Mouse (Mus musculus) spleen, adult 2 months (tissue): Measurements from ENCODE around the gene Matk. TPM values are rescaled to one million over a fixed set of nuclear protein-coding genes. Genes with fewer than 3 reads are reported as not detected.

ENCODE experiments used
- DNase-seq, 2 experiments: peaks; one replicate each; pipeline versions ENCODE4 v3.0.0 to v3.0.0-alpha.2; 2012 to 2021; ENCODE audit warnings: low spot score in 2 of 2, low read depth in 1 of 2
- H3K27ac ChIP-seq: fragments of 200-500 bp; 2 replicates; pipeline ENCODE4 v1.5.1; 2012; ENCODE audit warnings: low read length, inconsistent platforms; ENCODE audit not compliant: insufficient read depth
- H3K27me3 ChIP-seq: fragments of 200-500 bp; 2 replicates; pipeline ENCODE4 v1.6.1; 2012; ENCODE audit warnings: mild to moderate bottlenecking, moderate library complexity, low read length, inconsistent platforms; ENCODE audit not compliant: control insufficient read depth, insufficient read depth
- H3K36me3 ChIP-seq: fragments of 200-500 bp; 2 replicates; pipeline ENCODE4 v1.6.1; 2012; ENCODE audit warnings: mild to moderate bottlenecking, low read length, inconsistent platforms; ENCODE audit not compliant: control insufficient read depth, insufficient read depth
- H3K4me1 ChIP-seq: fragments of 200-500 bp; 2 replicates; pipeline ENCODE4 v1.6.1; 2011; ENCODE audit warnings: inconsistent platforms; ENCODE audit not compliant: control insufficient read depth, insufficient read depth, insufficient read length
- H3K4me3 ChIP-seq: fragments of 200-500 bp; 2 replicates; pipeline ENCODE4 v1.5.1; 2011; ENCODE audit warnings: mild to moderate bottlenecking, inconsistent platforms; ENCODE audit not compliant: insufficient read depth, insufficient read length; ENCODE audit errors: extremely low read depth
- CTCF ChIP-seq: fragments of 200-500 bp; IDR thresholded peaks from 2 replicates; pipeline ENCODE4 v1.5.1; 2011; ENCODE audit warnings: mild to moderate bottlenecking, inconsistent platforms; ENCODE audit not compliant: insufficient read depth, insufficient read length, insufficient replicate concordance; ENCODE audit errors: extremely low read depth
- POLR2A ChIP-seq: fragments of 200-500 bp; IDR thresholded peaks from 2 replicates; pipeline ENCODE4 v1.6.1; 2011; ENCODE audit warnings: low read depth, low read length, inconsistent platforms
- WGBS: fragments of 180-500 bp; shearing (Covaris S2); methylation state at CpG from one replicate; pipeline ENCODE4 v1.1.7; 2018; 5-methylcytosine and 5-hydroxymethylcytosine counted together
- polyA plus RNA-seq: library from polyadenylated mRNA; depleted of rRNA; stranded (reverse); fragments of >200 nt; gene quantifications from 2 replicates; pipeline ENCODE4 v1.2.3, GENCODE M21; 2012; rRNA removed

Matk gene
- polyA plus RNA-seq, 1 experiment, result 22.5 TPM

- no peaks in the 10 kb centered on the region for H3K27me3 ChIP-seq
- TF ChIP-seq CTCF (no peak), POLR2A (no peak)
- WGBS, result 96% methylated on average over 21 of the region's 21 CpGs
- peaks cover 27% of the 10 kb centered on the region for H3K4me1 ChIP-seq
- peaks cover 46% of the 10 kb centered on the region for H3K36me3 ChIP-seq
- no peak for DNase-seq
- no peak overlapping the region for H3K27ac ChIP-seq
- H3K4me3 ChIP-seq, result no peak overlapping the region
Observed at GRCm38 (mm10) chr10:81306837-81307682, 54.3 kb downstream of the Matk start.

- peaks cover 62% of the 10 kb centered on the region for H3K36me3 ChIP-seq
- 61% methylated on average over 5 of the region's 5 CpGs for WGBS
Observed at GRCm38 (mm10) chr10:81309571-81309970, 56.8 kb downstream of the Matk start.

More at GRCm38 (mm10) chr10:81309571-81309970, 56.8 kb downstream of the Matk start:
- TF ChIP-seq POLR2A (no peak), CTCF (no peak)
- H3K27ac ChIP-seq, result no peak overlapping the region
- H3K4me1 ChIP-seq, result peaks cover 3% of the 10 kb centered on the region; the same call in 1 of the 2 replicates
- H3K4me3 ChIP-seq, result no peak overlapping the region
- DNase-seq, result no peak
- no peaks in the 10 kb centered on the region for H3K27me3 ChIP-seq

Other genes starting within 250 kb of the Matk start
- 0.75 and 0.91 TPM in 2 replicates for gene Gng7, start 238.0 kb upstream of the Matk start, polyA plus RNA-seq
- 0.04 TPM in 1 of 2 replicates, not detected in the other for gene Diras1, start 227.3 kb upstream of the Matk start, polyA plus RNA-seq
- 22.3 and 26.0 TPM in 2 replicates for gene Slc39a3, start 215.5 kb upstream of the Matk start, polyA plus RNA-seq
- gene Sgta, start 192.8 kb upstream of the Matk start, polyA plus RNA-seq, result 88.8 and 114 TPM in 2 replicates
- gene Thop1, start 182.9 kb upstream of the Matk start, polyA plus RNA-seq, result 17.9 and 27.2 TPM in 2 replicates
- 0.27 and 0.32 TPM in 2 replicates for gene Creb3l3, start 154.1 kb upstream of the Matk start, polyA plus RNA-seq
- 135 and 201 TPM in 2 replicates for gene Map2k2, start 147.0 kb upstream of the Matk start, polyA plus RNA-seq
- 64.6 and 95.2 TPM in 2 replicates for gene Zbtb7a, start 117.7 kb upstream of the Matk start, polyA plus RNA-seq
- gene Pias4, start 85.0 kb upstream of the Matk start, polyA plus RNA-seq, result 36.1 and 45.8 TPM in 2 replicates
- 1,457 and 1,736 TPM in 2 replicates for gene Eef2, start 76.3 kb upstream of the Matk start, polyA plus RNA-seq
- gene Dapk3, start 69.9 kb upstream of the Matk start, polyA plus RNA-seq, result 58.0 and 84.5 TPM in 2 replicates
- gene 4930442H23Rik, start 69.1 kb upstream of the Matk start, polyA plus RNA-seq, result not detected in 2 replicates
- not detected in 2 replicates for gene Nmrk2, start 50.9 kb upstream of the Matk start, polyA plus RNA-seq
- 0.92 and 0.95 TPM in 2 replicates for gene Atcay, start 22.1 kb upstream of the Matk start, polyA plus RNA-seq
- gene Zfr2, start 19.8 kb upstream of the Matk start, polyA plus RNA-seq, result 5.5 and 6.1 TPM in 2 replicates
- gene Mrpl54, start 14.0 kb downstream of the Matk start, polyA plus RNA-seq, result 63.6 and 86.9 TPM in 2 replicates
- 63.0 and 77.1 TPM in 2 replicates for gene Apba3, start 14.0 kb downstream of the Matk start, polyA plus RNA-seq
- 8.1 and 10.6 TPM in 2 replicates for gene Tjp3, start 38.6 kb downstream of the Matk start, polyA plus RNA-seq
- 93.2 and 111 TPM in 2 replicates for gene Pip5k1c, start 40.0 kb downstream of the Matk start, polyA plus RNA-seq
- 38.6 and 44.8 TPM in 2 replicates for gene Cactin, start 68.2 kb downstream of the Matk start, polyA plus RNA-seq
- gene Tbxa2r, start 75.8 kb downstream of the Matk start, polyA plus RNA-seq, result 68.1 and 92.5 TPM in 2 replicates
- gene Gipc3, start 90.3 kb downstream of the Matk start, polyA plus RNA-seq, result 1.3 and 1.7 TPM in 2 replicates
- 74.8 and 92.9 TPM in 2 replicates for gene Hmg20b, start 97.5 kb downstream of the Matk start, polyA plus RNA-seq
- gene Mfsd12, start 104.6 kb downstream of the Matk start, polyA plus RNA-seq, result 20.2 and 32.6 TPM in 2 replicates
- gene 4930404N11Rik, start 112.9 kb downstream of the Matk start, polyA plus RNA-seq, result 7.8 and 11.7 TPM in 2 replicates
- 127 and 128 TPM in 2 replicates for gene Fzr1, start 125.6 kb downstream of the Matk start, polyA plus RNA-seq
- gene Dohh, start 131.5 kb downstream of the Matk start, polyA plus RNA-seq, result 47.9 and 71.7 TPM in 2 replicates
- 2.3 and 2.9 TPM in 2 replicates for gene Gm48551, start 131.5 kb downstream of the Matk start, polyA plus RNA-seq
- 2.9 and 6.4 TPM in 2 replicates for gene Gm48552, start 136.1 kb downstream of the Matk start, polyA plus RNA-seq
- gene Smim24, start 140.1 kb downstream of the Matk start, polyA plus RNA-seq, result 18.3 and 22.9 TPM in 2 replicates
- gene Nfic, start 202.7 kb downstream of the Matk start, polyA plus RNA-seq, result 26.0 and 32.4 TPM in 2 replicates
- gene Celf5, start 229.8 kb downstream of the Matk start, polyA plus RNA-seq, result 0.33 and 0.70 TPM in 2 replicates
- gene Ncln, start 243.5 kb downstream of the Matk start, polyA plus RNA-seq, result 198 and 259 TPM in 2 replicates
- 127 and 168 TPM in 2 replicates for gene S1pr4, start 247.2 kb downstream of the Matk start, polyA plus RNA-seq